Mouse (Mus musculus) thymus, postnatal 14 days (tissue): ENCODE measurements around the gene AC129217.1.
"Not testable (repeated sequence)": the region's sequence is repeated elsewhere in the genome, so short reads cannot be mapped to it uniquely, and the experiment has no call there.

Source experiments
- DNase-seq: peaks from one replicate; pipeline ENCODE4 v3.0.0; 2021

AC129217.1 gene

GRCm38 (mm10) chr19:8831262-8831661, 1.7 kb downstream of the AC129217.1 start:
- no peak for DNase-seq

GRCm38 (mm10) chr19:8832971-8833370, 3.4 kb downstream of the AC129217.1 start:
- DNase-seq = no peak

- not testable (repeated sequence) for DNase-seq
Observed at GRCm38 (mm10) chr19:8836327-8836726, 6.8 kb downstream of the AC129217.1 start.

- peak; percentile 87 for DNase-seq
Observed at GRCm38 (mm10) chr19:8837251-8837791, 7.7 kb downstream of the AC129217.1 start, which contains the start of gene Bscl2. Gene Bscl2 (plus strand): TSS chr19:8837467.

- peak; percentile 35 for DNase-seq
Observed at GRCm38 (mm10) chr19:8838041-8838730, 8.6 kb downstream of the AC129217.1 start.

GRCm38 (mm10) chr19:8839103-8839907, 9.7 kb downstream of the AC129217.1 start, which contains the start of gene Gng3:
Gene Gng3 (minus strand): TSS chr19:8839194.
- no peak for DNase-seq

- DNase-seq = peak; percentile 68
Observed at GRCm38 (mm10) chr19:8839908-8840791, 10.6 kb downstream of the AC129217.1 start.

- no peak for DNase-seq
Observed at GRCm38 (mm10) chr19:8841012-8841411, 11.4 kb downstream of the AC129217.1 start.

- no peak for DNase-seq
Observed at GRCm38 (mm10) chr19:8842961-8843360, 13.4 kb downstream of the AC129217.1 start.

- DNase-seq = peak; percentile 83
Observed at GRCm38 (mm10) chr19:8844371-8845129, 15.0 kb downstream of the AC129217.1 start.

- no peak for DNase-seq
Observed at GRCm38 (mm10) chr19:8848356-8848755, 18.8 kb downstream of the AC129217.1 start.

GRCm38 (mm10) chr19:8850402-8850901, 20.9 kb downstream of the AC129217.1 start, which contains the start of gene Lrrn4cl:
Gene Lrrn4cl (plus strand): TSS chr19:8850768.
- no peak for DNase-seq

- no peak for DNase-seq
Observed at GRCm38 (mm10) chr19:8851639-8852038, 22.1 kb downstream of the AC129217.1 start.

GRCm38 (mm10) chr19:8852236-8852928, 22.8 kb downstream of the AC129217.1 start:
- no peak for DNase-seq

GRCm38 (mm10) chr19:8853117-8853516, 23.5 kb downstream of the AC129217.1 start:
- DNase-seq = no peak

- DNase-seq = peak; percentile 62
Observed at GRCm38 (mm10) chr19:8857689-8858088, 28.1 kb downstream of the AC129217.1 start.

- DNase-seq = peak; percentile 70
Observed at GRCm38 (mm10) chr19:8859018-8859417, 29.4 kb downstream of the AC129217.1 start.

GRCm38 (mm10) chr19:8864265-8864664, 34.7 kb downstream of the AC129217.1 start:
- no peak for DNase-seq

GRCm38 (mm10) chr19:8870381-8870780, 40.8 kb downstream of the AC129217.1 start:
- DNase-seq = not testable (repeated sequence)

GRCm38 (mm10) chr19:8870838-8871237, 41.3 kb downstream of the AC129217.1 start:
- DNase-seq = no peak
